Mouse (Mus musculus) stomach, postnatal 0 days (tissue): ENCODE results near the gene Sgk2.

Experiments used
- CTCF ChIP-seq: IDR thresholded peaks from 2 replicates; pipeline ENCODE4 v1.5.1; 2016; ENCODE audit warnings: antibody characterized with exemption, low read depth, mild to moderate bottlenecking, moderate library complexity
- EP300 ChIP-seq: optimal IDR thresholded peaks from 2 replicates; pipeline ENCODE3; 2016; ENCODE audit warnings: antibody characterized with exemption

DNA sequence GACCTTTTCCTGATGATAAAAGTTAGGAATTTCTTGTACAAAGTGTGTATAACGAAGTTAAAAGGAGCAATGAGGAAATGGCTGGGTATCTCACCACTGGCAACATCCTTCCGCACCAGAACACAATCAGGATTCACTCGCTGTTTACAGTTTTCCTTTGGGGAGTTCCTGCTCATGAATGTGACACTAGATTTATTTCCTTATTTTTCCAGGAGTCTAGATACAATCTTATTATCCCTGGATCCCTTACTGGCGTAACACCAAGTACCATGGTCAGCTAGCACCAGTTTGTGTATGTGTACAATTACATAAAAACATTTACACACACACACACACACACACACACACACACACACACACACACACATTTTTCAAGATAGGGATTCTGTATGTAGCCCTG, 20.2 kb downstream of the Sgk2 start:
- TF ChIP-seq CTCF (no peak), EP300 (no peak)
